Mouse (Mus musculus) spleen, adult 2 months (tissue): ENCODE data around the gene Tsc22d3.

Source experiments
- CTCF ChIP-seq: fragments of 200-500 bp; IDR thresholded peaks from 2 replicates; pipeline ENCODE4 v1.5.1; 2011; ENCODE audit warnings: mild to moderate bottlenecking, inconsistent platforms; ENCODE audit not compliant: insufficient read depth, insufficient read length, insufficient replicate concordance; ENCODE audit errors: extremely low read depth
- POLR2A ChIP-seq: fragments of 200-500 bp; IDR thresholded peaks from 2 replicates; pipeline ENCODE4 v1.6.1; 2011; ENCODE audit warnings: low read depth, low read length, inconsistent platforms

GRCm38 (mm10) chrX:140541711-140542473 is 58.6 kb downstream of the Tsc22d3 start:
- TF ChIP-seq CTCF (no peak), POLR2A (no peak)
